Mouse (Mus musculus): ENCODE measurements around the gene Mvp.

Gene Mvp

DNA sequence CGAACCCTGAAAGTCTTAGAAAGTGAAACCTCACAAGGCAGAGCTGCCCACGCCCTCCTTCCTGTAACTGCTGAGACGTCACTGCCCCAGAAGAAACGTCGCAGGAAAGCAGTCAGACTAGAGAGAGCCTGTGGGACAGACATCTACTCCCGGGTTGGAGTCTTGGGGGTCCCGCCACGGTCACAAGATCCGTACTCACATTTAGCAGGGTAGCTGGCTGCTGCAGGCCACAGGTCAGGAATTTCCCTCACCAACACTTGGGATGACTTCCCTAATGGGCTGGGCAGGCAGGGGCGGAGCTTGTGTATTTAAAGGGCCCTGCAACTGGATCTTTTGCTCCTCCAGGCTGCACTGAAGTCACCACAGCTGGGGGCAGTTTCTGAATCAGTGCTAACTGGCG, at the start of gene Mvp:
Gene Mvp, minus strand, starts transcription at position 302 of the 400 bp plus-strand sequence.
- DNase-seq (ENCODE audit: low spot score in 2 of 2), result peak in 1 of 2 experiments; percentile 13

DNA sequence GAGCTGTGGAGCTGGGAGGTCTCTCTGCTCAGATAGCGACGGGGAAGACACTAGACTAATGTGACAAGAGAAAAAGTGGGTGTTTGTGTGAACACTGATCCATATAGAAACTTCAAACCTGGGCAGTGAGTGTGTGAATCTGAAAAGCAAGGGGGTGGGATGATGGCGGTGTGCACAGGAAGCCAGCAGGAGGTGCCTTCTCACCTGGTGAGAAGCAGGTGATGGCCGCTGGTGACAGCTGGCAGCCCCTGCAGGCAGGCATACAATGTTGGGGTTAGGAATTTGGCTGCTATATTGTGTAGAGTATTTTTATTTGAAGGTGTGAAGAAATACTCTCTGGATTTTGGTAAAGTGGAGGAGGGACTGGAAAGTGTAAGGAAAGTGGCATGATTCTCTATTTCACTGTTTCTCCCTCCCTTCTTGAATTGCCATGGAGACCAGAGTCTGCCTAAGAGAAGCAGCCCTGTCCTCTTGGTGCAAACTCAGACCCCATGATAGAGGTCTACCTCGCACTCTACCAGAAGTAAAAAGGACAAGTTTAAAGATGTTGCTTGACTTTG, 40.7 kb upstream of the Mvp start:
- peak; percentile 17 to 29 for DNase-seq (ENCODE audit: low spot score in 2 of 2)

DNA sequence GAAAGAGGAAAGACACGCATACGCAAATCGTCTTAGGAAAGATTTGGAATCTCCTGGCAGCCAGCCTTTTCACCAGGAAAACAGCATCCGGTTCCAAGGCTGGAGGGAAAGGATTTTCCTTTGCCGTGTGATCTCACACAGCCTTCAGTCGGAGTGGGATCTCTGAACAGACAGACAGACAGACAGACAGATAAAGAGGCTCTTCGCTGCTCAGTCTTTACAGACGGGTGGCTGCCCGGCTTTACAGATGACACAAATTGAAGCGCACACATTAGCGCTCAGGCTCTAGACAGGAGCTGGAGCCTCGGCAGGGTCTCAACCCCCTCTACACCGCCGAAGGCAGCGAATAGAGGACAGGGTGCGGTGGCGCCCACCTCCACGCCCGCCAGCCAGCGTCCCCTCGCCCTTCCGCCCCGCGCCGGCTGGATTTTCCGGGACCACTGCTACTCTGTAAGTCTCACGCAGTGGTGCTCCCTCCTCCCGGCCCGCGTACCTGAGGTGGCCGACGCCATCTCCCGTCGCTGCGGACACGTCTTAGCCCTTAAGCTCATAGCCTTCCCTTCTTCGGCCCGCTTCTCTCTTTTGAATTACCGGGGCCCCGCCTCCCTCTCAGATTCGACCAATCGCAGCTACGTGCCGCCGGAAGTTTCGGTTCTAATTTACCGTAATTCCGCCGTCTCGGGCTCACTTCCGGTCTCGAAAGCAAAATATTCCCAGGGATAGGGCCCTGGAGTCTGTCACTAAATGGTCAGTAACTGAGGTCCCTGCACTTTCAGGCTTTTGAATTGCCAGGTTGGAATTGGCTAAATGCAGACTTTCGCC, 27.6 kb upstream of the Mvp start, which contains the start of gene Kif22:
Gene Kif22, minus strand, starts transcription at position 621 of the 822 bp plus-strand sequence.
- peak; percentile 87 to 91 for DNase-seq (ENCODE audit: low spot score in 2 of 2)

DNA sequence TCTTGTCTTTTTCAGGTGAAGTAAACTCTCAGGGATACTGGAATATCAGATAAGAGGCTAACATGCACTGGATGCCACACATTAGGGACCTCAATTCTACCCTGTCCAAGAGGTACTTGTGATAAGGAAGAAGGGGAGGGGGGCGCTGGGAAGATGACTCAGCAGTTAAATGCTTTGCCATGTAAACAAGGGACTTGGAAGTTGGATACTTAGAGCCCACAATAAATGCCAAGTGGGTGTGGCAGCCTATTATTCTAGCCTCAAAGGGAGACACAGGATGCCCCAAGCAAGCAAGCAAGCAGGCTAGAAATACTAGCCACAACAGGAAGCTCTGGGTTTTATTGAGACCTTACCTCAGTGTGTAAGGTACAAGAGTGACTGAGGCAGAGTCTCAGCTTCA, 16.8 kb upstream of the Mvp start:
- no peak for DNase-seq (ENCODE audit: low spot score in 2 of 2)

DNA sequence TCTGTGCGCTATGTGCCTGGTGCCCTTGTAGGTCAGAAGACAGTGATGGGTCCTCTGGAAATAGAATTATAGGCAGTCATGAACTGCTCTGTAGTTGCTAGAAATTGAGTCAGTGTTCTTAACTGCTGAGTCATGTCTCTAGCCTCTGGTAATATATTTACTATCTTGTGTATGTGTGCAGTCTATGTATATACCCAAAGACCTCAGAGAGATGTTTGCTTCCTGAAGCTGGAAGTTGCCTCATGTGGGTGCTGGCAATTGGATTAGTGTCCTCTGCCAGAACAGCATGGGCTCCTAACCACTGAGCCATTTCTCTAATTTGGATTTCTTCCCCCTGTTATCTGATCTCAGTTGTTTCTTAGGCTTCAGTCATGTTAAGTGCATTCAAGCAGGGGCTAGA, 15.8 kb upstream of the Mvp start:
- DNase-seq (ENCODE audit: low spot score in 2 of 2), result no peak

DNA sequence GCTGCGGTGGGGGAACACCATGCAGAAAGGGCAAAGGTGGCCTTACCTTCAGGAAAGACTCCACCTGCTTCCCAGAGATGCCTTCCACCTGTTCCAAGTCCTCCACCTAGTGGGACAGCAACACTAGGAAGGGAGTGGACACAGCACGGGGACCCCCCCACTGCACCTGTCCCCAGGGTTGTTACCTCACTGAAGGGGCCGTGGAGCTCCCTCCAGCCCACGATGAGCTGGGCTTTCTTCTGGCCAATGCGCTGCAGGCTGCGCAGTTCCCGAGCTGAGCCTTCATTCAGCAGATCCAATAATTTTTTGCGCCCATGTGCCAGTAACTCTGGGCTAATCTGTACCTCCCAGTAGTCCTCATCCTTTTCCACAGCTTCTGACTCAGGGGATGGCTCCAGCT, 13.5 kb upstream of the Mvp start:
- DNase-seq (ENCODE audit: low spot score in 2 of 2), result peak in 1 of 2 experiments; percentile 45

DNA sequence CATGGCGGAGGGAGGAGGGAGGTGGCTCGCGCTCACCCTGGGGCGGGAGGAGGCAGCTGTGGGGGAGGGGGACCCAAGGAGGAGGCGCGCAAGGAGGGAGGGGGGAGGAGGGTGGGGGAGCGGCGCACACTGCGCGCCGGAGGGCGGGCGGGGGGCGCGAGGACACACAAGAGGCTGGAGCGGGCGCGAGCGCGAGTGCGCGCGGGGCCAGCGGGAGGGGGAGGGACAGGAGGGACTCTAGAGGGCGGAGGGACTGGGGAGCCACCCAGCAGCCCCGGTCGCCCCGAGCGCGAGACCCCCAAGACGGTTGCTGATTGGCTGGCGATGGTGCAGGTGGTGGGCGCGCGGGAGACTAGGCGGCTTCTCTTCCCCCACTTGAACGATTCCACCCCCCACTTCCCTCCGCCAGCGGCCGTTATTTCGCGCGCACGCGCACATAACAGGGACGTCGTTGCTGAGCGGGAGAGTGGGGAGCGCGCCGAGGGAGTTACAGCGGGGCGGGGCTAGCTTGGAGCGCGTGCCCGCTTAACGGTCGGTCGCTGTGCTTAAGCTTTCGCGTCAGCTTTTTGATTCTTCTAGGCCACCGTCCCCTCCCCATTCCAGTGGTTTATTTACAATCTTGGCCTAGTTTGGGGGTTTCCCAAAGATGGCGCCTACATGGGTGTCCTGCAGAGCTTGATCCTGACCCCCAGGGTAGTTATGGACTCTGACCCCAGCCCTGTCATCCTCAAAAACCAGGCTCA, 12.7 kb upstream of the Mvp start, which contains the start of gene Maz:
Gene Maz, minus strand, starts transcription at position 54 of the 743 bp plus-strand sequence.
- peak; percentile 99 for DNase-seq (ENCODE audit: low spot score in 2 of 2)

DNA sequence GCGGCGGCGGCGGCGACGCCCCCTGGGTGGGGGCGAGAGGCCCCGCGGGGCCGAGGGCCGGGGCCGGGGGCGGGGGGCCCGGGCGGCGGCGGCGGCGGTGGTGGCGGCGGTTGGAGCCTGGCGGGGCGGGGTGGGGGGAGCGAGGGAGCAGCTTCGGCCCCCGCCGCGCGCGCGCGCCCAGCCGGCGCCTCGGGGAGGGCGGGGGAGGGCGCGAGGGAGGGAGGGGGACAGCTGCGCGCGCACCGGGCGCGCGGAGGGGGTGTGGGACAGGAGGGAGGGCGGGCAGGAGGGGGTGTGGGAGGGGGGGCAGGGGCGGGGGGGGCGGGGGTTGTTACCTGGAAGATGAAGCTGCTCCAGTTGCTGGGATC, 12.2 kb upstream of the Mvp start:
- DNase-seq (ENCODE audit: low spot score in 2 of 2), result no peak

DNA sequence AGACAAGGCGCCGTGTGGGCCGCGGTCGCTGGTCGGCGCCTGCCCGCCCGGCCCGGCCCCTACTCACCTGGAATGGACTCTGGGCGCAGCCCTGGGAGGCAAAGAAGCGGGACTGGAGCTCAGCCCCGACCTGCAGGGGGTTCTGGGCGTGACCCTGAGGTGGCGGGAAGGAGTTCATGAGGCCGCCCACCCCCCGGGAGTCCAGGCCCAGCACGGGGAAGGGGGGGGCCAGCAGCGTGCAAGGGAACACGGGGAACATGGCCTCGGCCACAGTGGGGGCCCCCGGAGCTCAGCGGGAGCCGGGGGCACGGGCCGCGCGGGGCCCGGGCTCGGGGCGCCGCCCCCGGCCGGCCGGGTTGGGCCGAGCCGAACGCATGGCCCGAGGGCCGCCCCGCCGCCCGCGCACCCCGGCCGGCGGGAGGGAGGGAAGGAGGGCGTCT, 11.8 kb upstream of the Mvp start:
- DNase-seq (ENCODE audit: low spot score in 2 of 2), result peak in 1 of 2 experiments; percentile 39

DNA sequence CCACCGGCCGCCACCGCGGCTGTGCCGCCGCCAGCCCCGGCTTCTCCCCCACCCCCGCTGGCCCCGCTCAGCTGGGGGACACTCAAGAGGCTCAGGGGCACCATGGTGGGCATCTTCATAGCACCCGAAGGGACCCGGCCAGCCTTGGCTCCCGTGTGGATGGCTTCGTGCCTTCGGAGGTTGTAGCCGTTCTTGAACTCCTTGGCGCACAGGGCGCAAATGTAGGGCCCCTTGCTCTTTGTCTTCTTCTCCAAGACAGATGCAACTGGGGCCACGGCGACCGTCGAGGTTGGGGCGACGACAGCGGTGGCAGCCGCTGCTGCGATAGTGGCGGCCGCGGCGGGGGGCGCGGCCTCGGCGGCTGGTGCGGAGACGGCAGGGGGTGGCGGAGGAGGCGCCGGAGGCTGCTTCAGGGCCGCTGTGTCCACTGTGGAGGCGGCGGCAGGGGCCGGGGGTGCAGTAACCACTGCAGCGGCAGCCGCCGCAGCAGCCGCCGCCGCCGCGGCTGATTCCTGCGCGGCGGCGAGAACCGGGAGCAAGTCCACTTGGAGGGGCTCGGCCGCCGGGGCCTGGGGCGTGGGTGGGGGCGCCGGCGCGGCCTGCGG, 11.2 kb upstream of the Mvp start:
- DNase-seq (ENCODE audit: low spot score in 2 of 2), result no peak

DNA sequence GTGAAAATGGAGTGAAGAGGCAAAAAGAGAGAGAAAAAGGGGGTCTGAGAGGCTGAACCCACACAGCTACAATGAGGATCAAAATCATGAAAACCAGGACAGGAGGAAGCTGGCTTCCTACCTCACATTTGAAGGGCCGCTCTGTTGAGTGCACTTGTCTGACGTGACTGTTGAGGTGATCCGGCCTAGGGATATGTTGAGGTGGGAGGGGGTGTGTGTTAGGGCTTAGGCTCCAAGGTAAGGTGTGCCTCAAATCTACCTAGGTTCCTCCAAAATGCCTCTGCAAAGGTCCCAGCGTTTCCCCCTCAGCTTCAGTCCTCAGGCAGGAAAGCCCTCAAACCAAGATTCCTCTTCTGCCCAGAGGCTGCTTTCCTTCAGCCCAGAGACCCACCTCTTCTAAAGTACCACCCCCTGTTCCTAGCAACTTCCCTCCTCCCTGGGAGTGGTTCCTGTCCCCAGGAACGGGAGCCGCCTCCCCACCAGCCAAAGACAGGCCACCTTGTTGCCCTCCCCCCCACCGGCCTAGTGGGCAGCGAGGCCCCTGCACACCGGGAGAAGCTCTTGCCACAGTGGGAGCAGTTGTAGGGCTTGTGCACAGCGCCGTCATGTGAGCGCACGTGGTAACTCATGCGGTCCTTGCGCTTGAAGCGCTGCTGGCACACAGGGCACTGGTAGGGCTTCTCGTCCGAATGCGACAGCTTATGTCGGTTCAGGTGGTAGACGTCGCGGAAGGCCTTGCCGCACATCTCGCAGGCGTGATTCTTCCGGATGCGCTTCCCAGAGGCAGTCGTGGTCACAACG, 10.5 kb upstream of the Mvp start:
- peak; percentile 75 to 84 for DNase-seq (ENCODE audit: low spot score in 2 of 2)

DNA sequence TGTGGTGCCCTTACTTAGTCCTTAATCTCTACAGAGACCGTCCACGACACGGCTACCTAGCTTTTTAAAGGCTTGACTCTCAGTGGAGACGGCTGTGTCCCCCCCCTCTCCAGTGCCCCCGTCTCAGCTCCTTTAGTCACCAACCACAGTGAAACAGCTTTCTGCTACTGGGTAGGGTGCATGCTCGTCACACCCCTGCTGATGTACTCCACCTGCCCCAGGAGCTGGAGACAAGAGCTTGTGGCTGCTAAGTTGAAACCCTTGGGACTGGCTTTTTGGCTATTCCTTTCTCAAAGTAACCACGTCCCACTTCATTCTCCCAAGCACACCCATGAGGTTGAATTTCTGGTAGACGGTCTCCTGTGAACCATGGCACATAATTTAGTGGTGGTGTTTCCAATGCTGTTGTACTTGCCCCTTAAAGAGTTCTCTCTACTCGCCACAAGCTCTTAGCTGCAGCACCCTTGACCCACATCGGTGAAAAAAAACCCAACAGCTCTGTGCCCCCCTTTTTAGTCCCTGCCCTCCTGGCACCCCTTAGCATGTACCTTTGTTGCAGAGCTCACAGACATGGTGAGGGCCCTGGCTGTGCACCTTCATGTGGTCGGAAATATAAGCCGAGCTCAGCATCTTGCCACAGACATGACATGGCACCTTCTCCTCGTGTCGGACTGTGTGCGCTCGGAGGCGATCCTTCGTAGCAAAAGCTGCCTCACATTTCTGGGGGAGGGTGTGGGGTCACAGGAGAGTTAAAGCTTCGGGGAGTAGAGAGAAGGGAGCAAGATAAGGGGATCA, 9.7 kb upstream of the Mvp start:
- DNase-seq (ENCODE audit: low spot score in 2 of 2), result peak in 1 of 2 experiments; percentile 12

DNA sequence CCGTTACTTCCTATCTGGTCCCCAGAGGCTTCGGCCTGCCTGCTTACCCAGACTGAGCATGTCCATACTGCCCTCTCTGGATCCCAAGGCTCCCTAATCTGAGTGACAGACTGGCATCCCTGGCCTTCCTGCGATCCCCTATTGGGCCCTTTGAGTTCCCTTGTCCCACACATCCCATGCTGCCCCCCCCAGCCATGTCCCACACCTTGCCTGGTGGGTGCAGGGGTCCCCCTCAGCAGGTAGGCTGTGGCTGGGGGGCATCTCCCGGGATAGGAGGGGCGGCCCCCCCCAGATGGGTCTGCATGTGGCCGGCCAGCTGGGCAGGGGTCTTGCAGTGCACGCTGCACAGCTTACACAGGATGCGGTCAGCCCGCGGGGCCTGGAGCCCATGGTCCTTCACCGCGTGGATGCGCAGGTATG, 8.9 kb upstream of the Mvp start:
- no peak for DNase-seq (ENCODE audit: low spot score in 2 of 2)

DNA sequence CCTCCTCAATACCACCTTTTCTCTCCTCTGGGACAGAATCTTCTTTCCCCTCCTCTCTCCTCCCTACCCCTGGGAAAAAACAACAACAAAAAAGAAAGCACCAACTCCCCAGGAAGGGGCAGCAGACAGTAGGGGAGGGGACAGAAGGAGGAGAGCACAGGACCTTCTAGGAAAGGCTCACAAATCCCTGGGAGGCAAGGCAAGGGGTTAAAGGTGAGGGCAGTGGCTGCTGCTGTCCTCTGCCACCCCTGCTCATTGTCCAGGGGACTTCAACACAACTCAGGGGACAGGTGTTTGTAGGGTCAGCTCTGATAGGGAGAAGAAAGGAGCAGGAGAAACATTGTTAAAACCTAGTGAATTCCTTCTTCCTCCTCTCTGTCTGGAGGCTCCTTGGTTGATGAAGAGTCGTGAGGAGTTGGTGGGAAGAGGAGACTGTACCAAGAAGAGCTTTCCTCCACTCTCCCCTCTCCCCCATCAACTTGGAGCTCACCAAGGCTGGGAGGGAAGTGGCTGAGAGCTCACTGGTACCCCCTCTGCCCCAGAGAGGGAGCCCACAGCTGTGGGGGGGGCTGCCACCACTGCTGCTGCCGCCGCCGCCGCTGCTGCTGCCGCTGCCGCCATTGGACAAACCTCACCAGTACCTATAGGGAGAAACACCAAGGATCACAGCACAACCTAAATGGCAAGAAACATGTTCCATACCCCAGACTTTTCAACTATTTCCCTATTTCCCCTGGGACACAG, 8.3 kb upstream of the Mvp start:
- no peak for DNase-seq (ENCODE audit: low spot score in 2 of 2)

DNA sequence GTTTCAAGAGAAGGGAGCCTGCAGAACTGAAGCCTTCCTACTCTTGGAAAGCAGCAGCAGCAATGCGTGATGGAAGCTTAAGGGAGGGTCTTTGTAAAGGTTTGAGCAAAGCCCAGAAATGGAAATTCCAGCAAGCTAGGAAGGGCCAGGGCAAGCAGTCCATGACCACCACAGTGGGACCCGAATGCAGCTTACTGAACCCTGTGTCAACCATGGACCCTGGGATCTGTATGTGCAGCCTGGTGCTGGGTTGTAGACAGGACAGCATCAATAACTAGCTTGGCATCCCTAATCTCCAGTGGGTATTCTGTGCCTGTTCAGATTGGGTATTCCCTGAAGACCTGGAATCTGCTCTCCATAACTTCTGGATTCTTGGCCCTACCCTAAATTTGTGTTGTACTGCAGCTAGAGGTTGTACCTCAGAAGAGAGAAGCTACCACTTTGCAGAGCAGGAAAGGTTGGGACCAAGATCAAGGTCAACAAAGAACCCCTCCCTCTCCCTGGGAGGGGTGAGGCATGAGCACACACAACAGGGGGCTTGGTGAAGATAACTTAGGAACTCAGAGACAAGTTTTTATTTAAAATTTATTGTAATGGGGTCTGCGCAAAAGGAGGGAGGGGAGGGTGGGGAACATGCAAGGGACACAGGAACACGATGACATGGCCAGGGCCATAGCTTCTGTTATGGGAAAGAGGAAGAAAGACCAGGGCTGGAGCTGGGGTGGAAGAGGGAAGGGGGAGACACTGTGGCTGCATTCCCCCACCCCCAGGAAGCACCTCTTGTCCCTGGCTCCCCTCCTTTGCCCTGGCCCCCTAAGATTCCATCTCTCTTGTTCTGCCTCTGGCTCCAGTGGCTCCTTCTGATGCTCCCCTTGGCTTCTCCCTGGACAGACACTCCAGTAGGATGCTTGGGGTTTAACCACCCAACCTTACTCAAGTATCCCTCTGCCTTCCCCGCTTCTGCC, 7.4 kb upstream of the Mvp start:
- peak in 1 of 2 experiments; percentile 46 for DNase-seq (ENCODE audit: low spot score in 2 of 2)

DNA sequence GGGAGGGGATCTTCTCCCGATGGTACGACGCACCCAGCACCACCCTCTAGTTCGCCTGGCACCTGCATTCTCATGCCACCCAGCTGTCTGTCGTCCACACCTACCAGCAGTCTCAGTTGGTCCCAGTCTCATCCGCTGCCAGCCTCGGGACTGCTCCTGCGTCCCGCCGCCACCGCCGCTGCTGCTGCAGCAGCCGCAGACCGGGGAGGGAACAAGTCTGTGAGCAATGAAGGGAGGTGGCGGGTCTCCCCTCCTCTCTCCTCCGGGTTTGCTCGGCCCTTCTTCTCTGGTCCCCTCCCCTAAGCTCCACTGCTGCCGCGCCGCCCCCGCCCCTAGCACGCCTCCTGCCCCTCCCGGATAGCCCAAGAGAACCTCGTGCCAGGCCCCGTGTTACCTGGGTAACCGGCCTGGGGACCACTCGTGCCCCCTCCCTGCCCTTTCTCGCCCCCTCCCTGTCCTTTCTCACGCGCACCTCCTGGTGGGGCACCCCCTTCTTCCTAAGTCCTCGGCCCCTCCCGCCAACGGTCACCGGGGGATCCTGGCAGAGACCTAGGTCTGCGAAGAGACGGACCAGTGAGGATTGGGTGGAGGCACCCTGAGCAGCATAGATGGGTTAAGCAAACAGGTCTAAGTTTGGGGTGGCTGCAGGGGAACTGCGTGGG, 6.6 kb upstream of the Mvp start, which contains the start of the genes Gm42742 and Prrt2:
Gene Gm42742, minus strand, starts transcription at position 197 of the 662 bp plus-strand sequence.
Gene Prrt2, minus strand, starts transcription at position 311 of the 662 bp plus-strand sequence.
- DNase-seq (ENCODE audit: low spot score in 2 of 2), result peak; percentile 71 to 75

DNA sequence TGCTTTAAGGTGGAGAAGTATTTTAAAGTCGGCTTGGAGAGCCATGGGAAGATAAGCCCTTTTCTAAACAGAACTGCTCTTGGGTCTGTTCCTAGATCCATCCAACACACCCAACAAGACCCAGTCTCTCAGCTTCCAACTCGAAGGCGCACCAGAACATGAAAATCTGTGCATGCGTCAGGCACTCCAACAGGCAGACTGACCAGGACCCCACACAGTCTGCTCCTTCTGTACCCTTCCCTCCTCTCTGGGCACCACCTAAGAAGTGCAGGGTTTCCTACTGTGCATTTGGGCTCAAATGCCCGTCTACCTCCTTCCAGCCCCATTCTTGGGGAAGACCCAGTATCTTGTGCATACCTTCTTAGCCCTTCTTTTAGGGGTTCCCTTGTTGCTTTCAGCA, 6.1 kb upstream of the Mvp start:
- no peak for DNase-seq (ENCODE audit: low spot score in 2 of 2)

DNA sequence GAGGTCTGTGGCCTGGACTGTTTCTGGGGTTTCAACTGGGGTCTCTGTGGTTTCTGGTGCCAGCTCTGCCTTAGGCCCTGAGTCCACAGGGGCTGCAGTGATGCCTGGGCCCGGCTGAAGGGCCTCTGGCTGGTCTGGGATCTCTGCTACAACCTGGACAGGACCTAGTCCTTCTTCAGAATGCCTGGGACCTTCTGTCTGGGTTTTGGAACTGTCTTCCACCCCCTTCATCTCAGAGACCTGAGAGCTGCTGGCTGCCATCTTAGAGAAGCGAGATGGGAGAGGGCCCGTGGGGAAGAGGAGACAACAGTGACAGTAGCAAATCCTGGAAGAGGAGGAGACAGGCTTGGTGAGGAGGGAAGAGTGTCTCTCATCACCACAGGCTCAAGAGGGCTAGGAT, 5.6 kb upstream of the Mvp start:
- peak in 1 of 2 experiments; percentile 36 for DNase-seq (ENCODE audit: low spot score in 2 of 2)

Data from frontal cortex, postnatal 36 days (tissue).